Mouse (Mus musculus): ENCODE data around the gene Kif20b. TPM values are rescaled to one million over a fixed set of nuclear protein-coding genes. Genes with fewer than 3 reads are reported as not detected.

Kif20b gene
- polyA plus RNA-seq, 1 experiment from 2014 or later: 89.3 TPM

- peak; percentile 69 for DNase-seq
- TF ChIP-seq CTCF (IDR thresholded peaks at IDR 0.05; ENCODE audit: low read depth): no peak
- H3K27me3 ChIP-seq (ENCODE audit: insufficient read depth, low read length): no peaks in the 10 kb centered on the region
These were observed 1.6 kb upstream of the Kif20b start for GRCm38 (mm10) chr19:34920531-34920930.

GRCm38 (mm10) chr19:34921253-34921651, 909 bp upstream of the Kif20b start:
- Histone ChIP-seq H3K27ac (ENCODE audit: low read depth) (peak overlapping the region; percentile 72; the same call in 1 of the 2 replicates), H3K4me3 (ENCODE audit: low read depth, low read length) (peak overlapping the region; percentile 86), H3K27me3 (ENCODE audit: insufficient read depth, low read length) (no peaks in the 10 kb centered on the region), H3K4me2 (peak overlapping the region; percentile 62), H3K9ac (peak overlapping the region; percentile 69), H3K9me3 (ENCODE audit: low read depth, low read length) (no peaks in the 10 kb centered on the region), H3K4me1 (ENCODE audit: insufficient read depth) (no peaks in the 10 kb centered on the region; the same call in 1 of the 2 replicates), H3K36me3 (ENCODE audit: insufficient read depth) (peaks cover 16% of the 10 kb centered on the region; the same call in 1 of the 2 replicates)
- DNase-seq: peak; percentile 54
- 0 out of 2 replicates have a peak, but pooled peaks have one; percentile 19 for TF ChIP-seq CTCF (IDR thresholded peaks at IDR 0.05; ENCODE audit: low read depth)
- 24% methylated on average over 7 of the region's 7 CpGs for WGBS
- ATAC-seq (ENCODE audit: insufficient read depth): no peak

More at GRCm38 (mm10) chr19:34920531-34920930, 1.6 kb upstream of the Kif20b start:
- H3K4me3 ChIP-seq (ENCODE audit: low read depth, low read length): no peak overlapping the region
- H3K4me1 ChIP-seq (ENCODE audit: insufficient read depth): no peaks in the 10 kb centered on the region; the same call in 1 of the 2 replicates
- H3K4me2 ChIP-seq: no peak overlapping the region
- no peaks in the 10 kb centered on the region for H3K9me3 ChIP-seq (ENCODE audit: low read depth, low read length)
- no peak overlapping the region for H3K9ac ChIP-seq
- no peak for ATAC-seq (ENCODE audit: insufficient read depth)
- peaks cover 14% of the 10 kb centered on the region; the same call in 1 of the 2 replicates for H3K36me3 ChIP-seq (ENCODE audit: insufficient read depth)
- H3K27ac ChIP-seq (ENCODE audit: low read depth): no peak overlapping the region
- WGBS: 49% methylated on average over 3 of the region's 3 CpGs

- no peaks in the 10 kb centered on the region for H3K9me3 ChIP-seq (ENCODE audit: low read depth, low read length)
- H3K27me3 ChIP-seq (ENCODE audit: insufficient read depth, low read length): no peaks in the 10 kb centered on the region
- under 1% methylated on average over 9 of the region's 9 CpGs for WGBS
- H3K4me2 ChIP-seq: peak overlapping the region; percentile 62
- peak overlapping the region; percentile 78 for H3K27ac ChIP-seq (ENCODE audit: low read depth)
- TF ChIP-seq CTCF (IDR thresholded peaks at IDR 0.05; ENCODE audit: low read depth): no peak
- ATAC-seq (ENCODE audit: insufficient read depth): no peak; the same call in 1 of the 2 replicates
- H3K9ac ChIP-seq: peak overlapping the region; percentile 69
- no peaks in the 10 kb centered on the region; the same call in 1 of the 2 replicates for H3K4me1 ChIP-seq (ENCODE audit: insufficient read depth)
- H3K36me3 ChIP-seq (ENCODE audit: insufficient read depth): peaks cover 16% of the 10 kb centered on the region; the same call in 1 of the 2 replicates
- peak overlapping the region; percentile 86 for H3K4me3 ChIP-seq (ENCODE audit: low read depth, low read length)
- no peak for DNase-seq
These were observed 422 bp downstream of the Kif20b start for GRCm38 (mm10) chr19:34922603-34922963.

GRCm38 (mm10) chr19:34947206-34947605, 25.0 kb downstream of the Kif20b start:
- WGBS: 94% methylated on average over 1 of the region's 1 CpGs
- Histone ChIP-seq H3K4me2 (no peak overlapping the region), H3K9me3 (ENCODE audit: low read depth, low read length) (no peaks in the 10 kb centered on the region), H3K4me1 (ENCODE audit: insufficient read depth) (no peaks in the 10 kb centered on the region), H3K4me3 (ENCODE audit: low read depth, low read length) (no peak overlapping the region), H3K27ac (ENCODE audit: low read depth) (no peak overlapping the region), H3K9ac (no peak overlapping the region), H3K27me3 (ENCODE audit: insufficient read depth, low read length) (no peaks in the 10 kb centered on the region), H3K36me3 (ENCODE audit: insufficient read depth) (peaks cover 65% of the 10 kb centered on the region)
- DNase-seq (no peak), ATAC-seq (ENCODE audit: insufficient read depth) (no peak)
- no peak for TF ChIP-seq CTCF (IDR thresholded peaks at IDR 0.05; ENCODE audit: low read depth)

- no peak for ATAC-seq (ENCODE audit: insufficient read depth)
- 88% methylated on average over 11 of the region's 11 CpGs for WGBS
- Histone ChIP-seq H3K9me3 (ENCODE audit: low read depth, low read length) (no peaks in the 10 kb centered on the region), H3K4me2 (no peak overlapping the region), H3K4me1 (ENCODE audit: insufficient read depth) (no peaks in the 10 kb centered on the region), H3K27me3 (ENCODE audit: insufficient read depth, low read length) (no peaks in the 10 kb centered on the region), H3K27ac (ENCODE audit: low read depth) (no peak overlapping the region), H3K4me3 (ENCODE audit: low read depth, low read length) (no peak overlapping the region), H3K9ac (no peak overlapping the region), H3K36me3 (ENCODE audit: insufficient read depth) (peaks cover 81% of the 10 kb centered on the region)
- no peak for DNase-seq
- no peak for TF ChIP-seq CTCF (IDR thresholded peaks at IDR 0.05; ENCODE audit: low read depth)
These were observed 31.8 kb downstream of the Kif20b start for GRCm38 (mm10) chr19:34953842-34954541.

GRCm38 (mm10) chr19:34959369-34959768, 37.2 kb downstream of the Kif20b start:
- H3K4me1 ChIP-seq (ENCODE audit: insufficient read depth): no peaks in the 10 kb centered on the region
- no peak overlapping the region for H3K9ac ChIP-seq
- no peak for TF ChIP-seq CTCF (IDR thresholded peaks at IDR 0.05; ENCODE audit: low read depth)
- H3K36me3 ChIP-seq (ENCODE audit: insufficient read depth): peaks cover 78% of the 10 kb centered on the region
- no peak overlapping the region for H3K4me2 ChIP-seq
- WGBS: 88% methylated on average over 11 of the region's 11 CpGs
- no peak overlapping the region for H3K4me3 ChIP-seq (ENCODE audit: low read depth, low read length)
- H3K27me3 ChIP-seq (ENCODE audit: insufficient read depth, low read length): no peaks in the 10 kb centered on the region
- DNase-seq (no peak), ATAC-seq (ENCODE audit: insufficient read depth) (no peak)
- no peaks in the 10 kb centered on the region for H3K9me3 ChIP-seq (ENCODE audit: low read depth, low read length)
- no peak overlapping the region for H3K27ac ChIP-seq (ENCODE audit: low read depth)

- 58% methylated on average over 2 of the region's 2 CpGs for WGBS
- TF ChIP-seq CTCF (IDR thresholded peaks at IDR 0.05; ENCODE audit: low read depth): no peak
- DNase-seq: no peak
These were observed 62.6 kb downstream of the Kif20b start for GRCm38 (mm10) chr19:34984742-34985141.

More at GRCm38 (mm10) chr19:34984742-34985141, 62.6 kb downstream of the Kif20b start:
- Histone ChIP-seq H3K9ac (no peak overlapping the region), H3K4me1 (ENCODE audit: insufficient read depth) (no peaks in the 10 kb centered on the region), H3K27ac (ENCODE audit: low read depth) (no peak overlapping the region), H3K4me3 (ENCODE audit: low read depth, low read length) (no peak overlapping the region), H3K27me3 (ENCODE audit: insufficient read depth, low read length) (no peaks in the 10 kb centered on the region), H3K9me3 (ENCODE audit: low read depth, low read length) (no peaks in the 10 kb centered on the region), H3K4me2 (no peak overlapping the region), H3K36me3 (ENCODE audit: insufficient read depth) (no peaks in the 10 kb centered on the region)
- no peak for ATAC-seq (ENCODE audit: insufficient read depth)
